Mouse (Mus musculus) olfactory bulb, adult 2 months (tissue): ENCODE measurements around the gene Oasl1.

Experiments used
- CTCF ChIP-seq: fragments of 200-500 bp; IDR thresholded peaks from 2 replicates; pipeline ENCODE4 v1.5.1; 2012; ENCODE audit warnings: low read depth, mild to moderate bottlenecking, low read length, moderate library complexity; ENCODE audit not compliant: insufficient read depth
- POLR2A ChIP-seq: fragments of 200-500 bp; IDR thresholded peaks from 2 replicates; pipeline ENCODE4 v1.6.1; 2012; ENCODE audit warnings: mild to moderate bottlenecking, low read depth, low read length, moderate library complexity; ENCODE audit not compliant: insufficient read depth

- TF ChIP-seq CTCF (no peak), POLR2A (no peak)
Observed at GRCm38 (mm10) chr5:114976935-114977334, 53.9 kb downstream of the Oasl1 start.
